Mouse (Mus musculus) liver, embryonic 12.5 days (tissue): Measurements from ENCODE around the gene Smdt1. TPM values are rescaled to one million over a fixed set of nuclear protein-coding genes. Genes with fewer than 3 reads are reported as not detected.
"Not testable (repeated sequence)": the region's sequence is repeated elsewhere in the genome, so short reads cannot be mapped to it uniquely, and the experiment has no call there.

Experiments used
- ATAC-seq: fragments of 200-750 bp; cut with Nextera tagmentation; 2 replicates; pipeline ENCODE4 v1.8.0; 2017; ENCODE audit warnings: moderate number of reproducible peaks, mild to moderate bottlenecking, moderate library complexity
- H3K27ac ChIP-seq: fragments of 300-500 bp; sonication (generic); 2 replicates; pipeline ENCODE4 v1.5.1; 2016; ENCODE audit warnings: mild to moderate bottlenecking
- H3K27me3 ChIP-seq: fragments of 300-500 bp; sonication (generic); replicated peaks from 2 replicates; pipeline ENCODE4 v1.6.1; 2016; ENCODE audit warnings: mild to moderate bottlenecking, moderate library complexity
- H3K36me3 ChIP-seq: fragments of 300-500 bp; sonication (generic); 2 replicates; pipeline ENCODE4 v1.6.1; 2016; ENCODE audit warnings: mild to moderate bottlenecking, moderate library complexity
- H3K4me1 ChIP-seq: fragments of 300-500 bp; sonication (generic); 2 replicates; pipeline ENCODE4 v1.6.1; 2016
- H3K4me2 ChIP-seq: fragments of 300-500 bp; sonication (generic); 2 replicates; pipeline ENCODE4 v1.6.1; 2016; ENCODE audit warnings: mild to moderate bottlenecking, moderate library complexity
- H3K4me3 ChIP-seq: fragments of 300-500 bp; sonication (generic); 2 replicates; pipeline ENCODE4 v1.5.1; 2016; ENCODE audit warnings: mild to moderate bottlenecking, moderate library complexity
- H3K9ac ChIP-seq: fragments of 300-500 bp; sonication (generic); 2 replicates; pipeline ENCODE4 v1.6.1; 2016; ENCODE audit warnings: mild to moderate bottlenecking, moderate library complexity
- H3K9me3 ChIP-seq: fragments of 300-500 bp; sonication (generic); replicated peaks from 2 replicates; pipeline ENCODE4 v1.6.1; 2016; ENCODE audit warnings: mild to moderate bottlenecking, moderate library complexity
- WGBS: fragments of 180-500 bp; shearing (Covaris S2); methylation state at CpG from one replicate; pipeline ENCODE4 v1.1.7; 2016; ENCODE audit not compliant: insufficient replicate concordance; 5-methylcytosine and 5-hydroxymethylcytosine counted together
- polyA plus RNA-seq: library from polyadenylated mRNA; unstranded; fragments of >200 nt; fragmentation: Nextera tagmentation; extraction: Ambion mirVana; gene quantifications from 2 replicates; pipeline ENCODE4 v1.2.1, GENCODE M21; 2016

Smdt1 gene
- polyA plus RNA-seq, 1 experiment from 2014 or later: 196 TPM

DNA sequence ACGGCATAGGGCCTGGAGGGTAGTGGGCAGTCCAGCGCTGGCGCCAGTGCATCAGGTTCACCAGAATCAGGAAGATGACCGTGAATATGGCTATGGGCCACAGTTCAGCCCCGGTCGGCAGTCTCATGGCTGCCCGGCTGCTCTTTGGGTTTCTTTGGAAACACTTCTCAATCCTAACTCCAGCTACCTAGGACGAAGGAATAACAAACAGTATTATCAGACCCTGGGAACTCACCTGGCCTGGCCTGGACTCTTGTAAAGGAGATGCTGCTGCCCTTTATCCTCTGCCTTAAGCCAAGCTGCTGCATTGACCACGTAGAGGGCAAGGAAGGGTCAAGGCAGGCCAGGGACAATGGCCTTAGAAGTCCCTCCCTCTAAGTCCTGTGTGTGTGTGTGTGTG, 37.1 kb downstream of the Smdt1 start:
- no peak overlapping the region for H3K9ac ChIP-seq
- H3K4me2 ChIP-seq: no peak overlapping the region
- peaks cover 22% of the 10 kb centered on the region; the same call in 1 of the 2 replicates for H3K4me1 ChIP-seq
- no peak for ATAC-seq
- H3K4me3 ChIP-seq: no peak overlapping the region
- peaks cover 7% of the 10 kb centered on the region; the same call in 1 of the 2 replicates for H3K27me3 ChIP-seq
- H3K27ac ChIP-seq: no peak overlapping the region
- peaks cover 6% of the 10 kb centered on the region; the same call in 1 of the 2 replicates for H3K36me3 ChIP-seq
- no peaks in the 10 kb centered on the region for H3K9me3 ChIP-seq
- 70% methylated on average over 9 of the region's 9 CpGs for WGBS

GRCm38 (mm10) chr15:82376393-82377138, 37.8 kb downstream of the Smdt1 start:
- Histone ChIP-seq H3K27ac (no peak overlapping the region), H3K4me1 (peaks cover 23% of the 10 kb centered on the region; the same call in 1 of the 2 replicates), H3K36me3 (peaks cover 6% of the 10 kb centered on the region; the same call in 1 of the 2 replicates), H3K9me3 (no peaks in the 10 kb centered on the region), H3K27me3 (peaks cover 7% of the 10 kb centered on the region; the same call in 1 of the 2 replicates), H3K9ac (no peak overlapping the region), H3K4me2 (no peak overlapping the region), H3K4me3 (no peak overlapping the region)
- 68% methylated on average over 17 of the region's 17 CpGs for WGBS
- ATAC-seq: no peak

- 64% methylated on average over 5 of the region's 5 CpGs for WGBS
- Histone ChIP-seq H3K4me1 (peaks cover 23% of the 10 kb centered on the region; the same call in 1 of the 2 replicates), H3K4me2 (peak overlapping the region; percentile 75), H3K4me3 (no peak overlapping the region), H3K27me3 (peaks cover 7% of the 10 kb centered on the region; the same call in 1 of the 2 replicates), H3K9me3 (no peaks in the 10 kb centered on the region), H3K36me3 (peaks cover 6% of the 10 kb centered on the region; the same call in 1 of the 2 replicates), H3K27ac (no peak overlapping the region), H3K9ac (no peak overlapping the region)
- no peak for ATAC-seq
These were observed 38.9 kb downstream of the Smdt1 start for GRCm38 (mm10) chr15:82377701-82378100.

GRCm38 (mm10) chr15:82378261-82379180, 39.8 kb downstream of the Smdt1 start:
- Histone ChIP-seq H3K36me3 (peaks cover 4% of the 10 kb centered on the region; the same call in 1 of the 2 replicates), H3K9ac (no peak overlapping the region), H3K4me2 (peak overlapping the region; percentile 75), H3K4me1 (peaks cover 23% of the 10 kb centered on the region; the same call in 1 of the 2 replicates), H3K4me3 (0 out of 2 replicates have a peak overlapping the region, but pooled peaks have one; percentile 2), H3K27ac (peak overlapping the region; percentile 76), H3K9me3 (no peaks in the 10 kb centered on the region), H3K27me3 (peaks cover 7% of the 10 kb centered on the region; the same call in 1 of the 2 replicates)
- ATAC-seq: no peak
- WGBS: 54% methylated on average over 15 of the region's 15 CpGs

DNA sequence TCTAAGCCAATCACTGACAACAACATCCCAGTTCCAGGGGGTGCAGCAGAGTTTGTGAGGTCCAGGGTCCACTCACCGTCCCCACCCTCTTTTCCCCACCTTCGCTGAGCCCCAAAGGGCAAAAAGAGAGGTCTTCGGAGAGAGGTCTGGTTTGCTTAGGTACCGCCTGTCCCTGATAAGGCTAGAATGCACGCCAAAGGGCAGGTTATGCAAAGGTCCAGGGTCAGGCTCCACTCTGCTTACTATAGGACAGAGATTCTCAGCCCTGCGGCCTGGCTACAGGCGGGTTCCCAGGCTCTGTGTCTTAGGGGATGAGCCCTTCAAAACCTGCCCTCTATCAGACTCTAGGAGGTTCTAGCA, 40.7 kb downstream of the Smdt1 start:
- Histone ChIP-seq H3K9ac (peak overlapping the region; percentile 62), H3K27me3 (peaks cover 7% of the 10 kb centered on the region; the same call in 1 of the 2 replicates), H3K4me3 (peak overlapping the region; percentile 56), H3K27ac (peak overlapping the region; percentile 76), H3K4me2 (peak overlapping the region; percentile 75), H3K36me3 (no peaks in the 10 kb centered on the region), H3K9me3 (no peaks in the 10 kb centered on the region), H3K4me1 (peaks cover 23% of the 10 kb centered on the region; the same call in 1 of the 2 replicates)
- WGBS: 10% methylated on average over 7 of the region's 7 CpGs
- peak; percentile 76 for ATAC-seq

DNA sequence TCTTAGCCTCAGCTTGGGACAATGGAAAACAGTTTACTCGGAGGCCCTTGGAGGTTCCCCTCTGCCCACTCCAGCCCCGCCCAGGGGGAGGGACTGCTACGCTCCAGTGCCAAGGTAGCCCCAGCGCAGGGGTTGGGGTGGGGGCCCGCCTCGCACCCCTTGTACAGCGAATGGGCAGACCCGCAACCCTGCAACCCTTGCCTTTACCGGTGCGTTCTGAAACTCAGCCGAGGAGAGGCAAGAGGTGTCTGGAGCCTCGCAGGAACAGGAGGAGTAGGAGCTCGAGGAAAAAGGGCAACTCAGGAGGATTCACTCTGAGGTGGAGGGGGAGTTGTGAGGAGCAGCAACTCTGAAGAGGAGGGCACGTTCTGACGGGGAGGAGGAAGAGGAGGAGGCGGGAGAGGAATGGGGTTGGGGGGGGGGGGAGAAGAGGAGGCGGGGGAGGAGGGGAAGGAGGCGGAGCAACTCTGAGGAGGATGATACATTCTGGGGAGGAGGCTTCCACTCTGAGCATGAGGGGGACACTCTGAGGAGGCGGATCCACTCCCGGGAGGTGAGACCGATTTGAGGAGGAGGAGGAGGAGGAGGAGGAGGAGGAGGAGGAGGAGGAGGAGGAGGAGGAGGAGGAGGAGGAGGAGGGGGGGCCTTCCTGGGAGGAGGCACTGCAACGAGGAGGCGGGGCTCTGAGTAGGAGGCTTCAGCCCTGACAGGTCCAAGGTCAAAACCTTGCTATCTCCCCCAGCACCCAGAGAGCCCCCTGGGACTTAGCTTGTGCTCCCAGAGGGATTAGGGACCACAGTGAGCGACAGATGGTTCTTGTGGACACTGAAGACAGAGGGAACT, 41.3 kb downstream of the Smdt1 start, which contains the start of gene Cyp2d22:
Cyp2d22 (minus strand) TSS at position 390 of the 843 bp plus-strand sequence.
- ATAC-seq: peak; percentile 73
- 2% methylated on average over 22 of the region's 24 CpGs for WGBS
- H3K27ac ChIP-seq: peak within 1 kb of the TSS; percentile 76
- H3K4me2 ChIP-seq: peak within 1 kb of the TSS; percentile 75
- H3K4me3 ChIP-seq: peak within 1 kb of the TSS; percentile 56
- H3K9ac ChIP-seq: peak within 1 kb of the TSS; percentile 62
- H3K27me3 ChIP-seq: peaks cover 7% of the 10 kb centered on the region; the same call in 1 of the 2 replicates
- H3K36me3 ChIP-seq: no peaks in the 10 kb centered on the region
- H3K9me3 ChIP-seq: no peaks in the 10 kb centered on the region
- H3K4me1 ChIP-seq: peaks cover 23% of the 10 kb centered on the region; the same call in 1 of the 2 replicates

DNA sequence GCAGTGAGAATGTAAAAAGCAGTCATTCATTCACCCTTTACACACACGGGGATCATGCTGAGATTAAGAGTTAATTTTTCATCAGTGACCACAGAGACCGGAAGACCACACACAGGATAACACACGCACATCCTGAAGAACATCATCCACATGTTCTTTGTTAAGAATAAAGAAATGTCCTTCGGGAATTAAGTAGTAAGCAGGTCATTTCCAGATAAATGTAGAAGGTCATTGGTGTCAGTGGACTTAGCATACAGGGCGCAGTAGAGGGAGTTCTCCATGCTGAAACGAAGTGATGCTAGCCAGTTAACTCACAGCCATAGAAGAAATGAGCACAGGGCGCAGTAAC, 41.9 kb downstream of the Smdt1 start:
- H3K9me3 ChIP-seq: no peaks in the 10 kb centered on the region
- peaks cover 23% of the 10 kb centered on the region; the same call in 1 of the 2 replicates for H3K4me1 ChIP-seq
- peaks cover 7% of the 10 kb centered on the region; the same call in 1 of the 2 replicates for H3K27me3 ChIP-seq
- peak overlapping the region; percentile 75 for H3K4me2 ChIP-seq
- peak overlapping the region; percentile 62; the same call in 1 of the 2 replicates for H3K9ac ChIP-seq
- 37% methylated on average over 7 of the region's 7 CpGs for WGBS
- no peaks in the 10 kb centered on the region for H3K36me3 ChIP-seq
- no peak for ATAC-seq
- H3K27ac ChIP-seq: no peak overlapping the region; the same call in 1 of the 2 replicates
- peak overlapping the region; percentile 56 for H3K4me3 ChIP-seq

DNA sequence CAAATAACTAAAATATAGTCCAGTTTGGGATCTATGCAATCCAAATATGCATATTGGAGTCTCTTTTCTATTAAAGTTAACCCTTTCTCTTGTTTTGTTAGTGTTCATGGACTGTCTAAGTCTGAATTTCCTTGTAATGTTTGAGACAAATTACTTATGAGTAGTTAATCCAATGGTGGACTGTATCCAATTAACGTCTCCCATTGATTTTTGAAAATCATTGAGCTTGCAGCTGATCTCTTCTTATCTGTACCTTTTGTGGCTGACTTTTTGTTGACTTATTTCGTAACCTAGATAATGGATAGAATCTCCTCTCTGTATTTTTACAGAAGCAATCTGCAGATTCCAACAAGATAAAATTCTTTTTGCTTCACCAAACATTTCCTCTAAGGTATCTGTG, 43.7 kb downstream of the Smdt1 start:
- Histone ChIP-seq H3K4me2 (no peak overlapping the region), H3K27me3 (peaks cover 7% of the 10 kb centered on the region; the same call in 1 of the 2 replicates), H3K4me1 (peaks cover 23% of the 10 kb centered on the region; the same call in 1 of the 2 replicates), H3K4me3 (no peak overlapping the region), H3K9ac (no peak overlapping the region), H3K27ac (no peak overlapping the region), H3K9me3 (no peaks in the 10 kb centered on the region), H3K36me3 (no peaks in the 10 kb centered on the region)
- no peak for ATAC-seq
- 59% methylated on average over 2 of the region's 2 CpGs for WGBS

DNA sequence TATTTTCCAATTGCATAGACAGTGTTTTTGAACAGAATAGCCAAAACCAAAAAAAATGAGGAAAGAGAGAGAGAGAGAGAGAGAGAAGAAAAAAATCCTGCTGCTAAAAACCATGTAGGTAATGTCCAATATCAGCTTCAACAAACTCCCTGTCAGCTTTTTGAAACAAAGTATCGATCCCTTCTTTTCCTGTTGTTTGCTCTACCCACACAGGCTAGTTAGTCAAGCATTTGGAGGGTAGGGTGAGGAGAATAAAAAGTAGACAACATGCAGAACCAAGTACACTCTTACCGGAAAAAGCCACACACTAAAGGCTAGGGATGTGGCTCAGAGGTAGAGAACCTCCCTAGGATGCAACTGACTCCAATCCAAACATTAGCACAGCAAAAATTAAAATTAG, 47.0 kb downstream of the Smdt1 start:
- H3K9ac ChIP-seq: no peak overlapping the region
- peak overlapping the region; percentile 14; the same call in 1 of the 2 replicates for H3K27ac ChIP-seq
- no peaks in the 10 kb centered on the region for H3K9me3 ChIP-seq
- WGBS: 68% methylated on average over 2 of the region's 2 CpGs
- peaks cover 2% of the 10 kb centered on the region; the same call in 1 of the 2 replicates for H3K4me1 ChIP-seq
- no peak for ATAC-seq
- no peak overlapping the region for H3K4me3 ChIP-seq
- H3K27me3 ChIP-seq: no peaks in the 10 kb centered on the region
- H3K36me3 ChIP-seq: no peaks in the 10 kb centered on the region
- no peak overlapping the region for H3K4me2 ChIP-seq

- H3K36me3 ChIP-seq, H3K9ac ChIP-seq, H3K27me3 ChIP-seq, H3K4me1 ChIP-seq, H3K27ac ChIP-seq, H3K4me3 ChIP-seq, H3K4me2 ChIP-seq, ATAC-seq, H3K9me3 ChIP-seq: not testable (repeated sequence)
- WGBS: 78% methylated on average over 10 of the region's 10 CpGs
These were observed 51.2 kb downstream of the Smdt1 start for GRCm38 (mm10) chr15:82389916-82390315.

DNA sequence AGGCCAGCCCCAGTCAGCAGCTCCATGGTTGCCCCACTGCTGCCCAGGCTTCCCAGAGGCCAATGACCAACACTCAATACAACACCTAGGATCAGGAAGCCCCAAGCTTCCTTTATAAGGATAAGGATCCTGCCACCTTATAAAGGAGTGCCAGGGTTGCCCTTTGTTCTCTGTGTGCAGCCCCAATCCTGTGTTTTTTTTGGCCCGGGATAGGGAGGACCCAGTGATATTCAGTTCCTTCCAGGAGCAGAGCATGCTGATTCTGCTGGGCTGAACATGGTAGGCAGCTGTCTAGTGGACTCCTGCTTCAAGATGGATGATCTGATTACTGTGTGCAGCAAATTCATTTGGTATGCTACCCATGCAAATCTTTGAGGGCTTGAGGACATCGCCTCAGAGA, 55.2 kb downstream of the Smdt1 start, which contains the start of gene Cyp2d11:
Cyp2d11 (minus strand) TSS at position 101 of the 400 bp plus-strand sequence.
- H3K9me3 ChIP-seq, H3K4me1 ChIP-seq, H3K9ac ChIP-seq, H3K4me2 ChIP-seq, ATAC-seq, H3K27ac ChIP-seq, H3K36me3 ChIP-seq, H3K27me3 ChIP-seq, H3K4me3 ChIP-seq: not testable (repeated sequence)
- 67% methylated on average over 2 of the region's 2 CpGs for WGBS
